Mouse (Mus musculus) mature B cell (primary cell): Measurements from ENCODE around the gene Nr2f1.
"Not testable (repeated sequence)": the region's sequence is repeated elsewhere in the genome, so short reads cannot be mapped to it uniquely, and the experiment has no call there.

Source experiments
- in situ Hi-C: fragments of 300-500 bp; cut with MboI; formaldehyde crosslinking; loops from 2 replicates; pipeline ENCODE4 v1.14.3; 2019

The Nr2f1 gene

GRCm38 (mm10) chr13:78199642-78200160, at the start of gene Nr2f1:
TSS of gene Nr2f1 (minus strand) at chr13:78199757.
- in situ Hi-C loops: no loop called here

GRCm38 (mm10) chr13:78221680-78222079, 22.1 kb upstream of the Nr2f1 start:
- in situ Hi-C loops: no loop called here

- in situ Hi-C loops: not testable (repeated sequence)
These were observed 20.7 kb upstream of the Nr2f1 start for GRCm38 (mm10) chr13:78220238-78220637.

- in situ Hi-C loops: no loop called here
These were observed 15.7 kb upstream of the Nr2f1 start for GRCm38 (mm10) chr13:78215223-78215622.

GRCm38 (mm10) chr13:78213155-78213554, 13.6 kb upstream of the Nr2f1 start:
- in situ Hi-C loops: no loop called here

GRCm38 (mm10) chr13:78212111-78212510, 12.6 kb upstream of the Nr2f1 start:
- in situ Hi-C loops: no loop called here

GRCm38 (mm10) chr13:78211231-78212010, 11.9 kb upstream of the Nr2f1 start:
- in situ Hi-C loops: no loop called here

- in situ Hi-C loops: no loop called here
These were observed 11.2 kb upstream of the Nr2f1 start for GRCm38 (mm10) chr13:78210748-78211089.

GRCm38 (mm10) chr13:78210029-78210747, 10.6 kb upstream of the Nr2f1 start:
- in situ Hi-C loops: no loop called here

GRCm38 (mm10) chr13:78209611-78210028, 10.1 kb upstream of the Nr2f1 start:
- in situ Hi-C loops: no loop called here

GRCm38 (mm10) chr13:78208689-78209410, 9.3 kb upstream of the Nr2f1 start:
- in situ Hi-C loops: no loop called here

GRCm38 (mm10) chr13:78207796-78208645, 8.5 kb upstream of the Nr2f1 start:
- in situ Hi-C loops: no loop called here

- in situ Hi-C loops: no loop called here
These were observed 7.4 kb upstream of the Nr2f1 start for GRCm38 (mm10) chr13:78206891-78207430.

- in situ Hi-C loops: no loop called here
These were observed 5.9 kb upstream of the Nr2f1 start for GRCm38 (mm10) chr13:78205426-78205825.

GRCm38 (mm10) chr13:78203348-78204061, 3.9 kb upstream of the Nr2f1 start:
- in situ Hi-C loops: no loop called here

GRCm38 (mm10) chr13:78202574-78203347, 3.2 kb upstream of the Nr2f1 start:
- in situ Hi-C loops: no loop called here

GRCm38 (mm10) chr13:78201871-78202565, 2.5 kb upstream of the Nr2f1 start:
- in situ Hi-C loops: no loop called here

- in situ Hi-C loops: no loop called here
These were observed 1.7 kb upstream of the Nr2f1 start for GRCm38 (mm10) chr13:78200991-78201870.
